Mouse (Mus musculus): Measurements from ENCODE around the gene Lgals9. TPM values are rescaled to one million over a fixed set of nuclear protein-coding genes. Genes with fewer than 3 reads are reported as not detected.

Lgals9 gene
- polyA plus RNA-seq, 1 experiment from 2014 or later, result 64.8 TPM

Other genes with a start within 250 kb of the Lgals9 start
- 24.2 and 26.5 TPM in 2 replicates for gene Ccnq, start 233.2 kb downstream of the Lgals9 start, polyA plus RNA-seq (2015; fragmentation: Nextera tagmentation; extraction: Ambion mirVana)
- gene Lyrm9, start 158.4 kb downstream of the Lgals9 start, polyA plus RNA-seq (2015; fragmentation: Nextera tagmentation; extraction: Ambion mirVana), result 21.4 and 21.7 TPM in 2 replicates
- gene Nos2, start 64.2 kb downstream of the Lgals9 start, polyA plus RNA-seq (2015; fragmentation: Nextera tagmentation; extraction: Ambion mirVana), result 0.02 and 0.05 TPM in 2 replicates
- 1.8 and 2.3 TPM in 2 replicates for gene Ksr1, start 161.5 kb upstream of the Lgals9 start, polyA plus RNA-seq (2015; fragmentation: Nextera tagmentation; extraction: Ambion mirVana)